Mouse (Mus musculus) cerebellum, adult 2 months (tissue): ENCODE data around the gene Efna1.

Experiments
- CTCF ChIP-seq: fragments of 200-500 bp; IDR thresholded peaks from 2 replicates; pipeline ENCODE4 v1.5.1; 2011; ENCODE audit warnings: low read depth, mild to moderate bottlenecking, control low read depth, low read length, moderate library complexity, borderline replicate concordance; ENCODE audit not compliant: insufficient read depth
- POLR2A ChIP-seq: fragments of 200-500 bp; IDR thresholded peaks from 2 replicates; pipeline ENCODE4 v1.6.1; 2011; ENCODE audit warnings: low read length, control low read depth, borderline replicate concordance; ENCODE audit not compliant: insufficient read depth

DNA sequence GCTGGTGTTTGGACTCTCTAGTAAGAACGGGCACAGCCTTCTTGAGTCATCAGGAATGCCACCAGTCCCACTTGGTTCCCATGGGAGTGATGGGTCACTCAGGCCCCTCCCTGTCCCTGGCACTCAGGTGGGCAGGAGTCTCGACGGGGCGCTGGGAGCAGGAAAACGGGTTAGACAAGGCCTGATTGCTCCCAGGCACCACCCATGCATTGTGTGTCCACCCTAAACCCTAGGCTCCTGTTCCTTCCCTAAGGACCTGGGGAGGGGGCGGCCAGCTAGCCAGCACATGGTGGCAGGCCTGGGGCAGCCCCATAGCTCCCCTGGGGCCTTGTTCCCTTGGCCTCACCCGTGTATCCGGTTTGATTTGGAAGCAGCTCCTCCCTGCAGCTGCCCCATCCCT, 37.4 kb upstream of the Efna1 start:
- no peak for TF ChIP-seq CTCF
- TF ChIP-seq POLR2A = no peak
